Mouse (Mus musculus) intestine, postnatal 0 days (tissue): ENCODE data around the gene Chpt1. TPM values are rescaled to one million over a fixed set of nuclear protein-coding genes. Genes with fewer than 3 reads are reported as not detected.
A peak's percentile ranks its signal among the peaks of the same experiment; 100 is the strongest.

Experiments
- ATAC-seq: fragments of 200-750 bp; cut with Nextera tagmentation; 2 replicates; pipeline ENCODE4 v1.8.0; 2017; ENCODE audit warnings: mild to moderate bottlenecking, moderate TSS enrichment, moderate library complexity
- H3K27ac ChIP-seq: fragments of 300-500 bp; sonication (generic); 2 replicates; pipeline ENCODE4 v1.5.1; 2014; ENCODE audit warnings: mild to moderate bottlenecking, low read depth, low read length, moderate library complexity
- H3K27me3 ChIP-seq: fragments of 300-500 bp; sonication (generic); replicated peaks from 2 replicates; pipeline ENCODE4 v1.6.1; 2014; ENCODE audit warnings: low read length, mixed read lengths; ENCODE audit not compliant: control insufficient read depth, insufficient read depth
- H3K36me3 ChIP-seq: fragments of 300-500 bp; sonication (generic); 2 replicates; pipeline ENCODE4 v1.6.1; 2014; ENCODE audit warnings: mild to moderate bottlenecking, moderate library complexity; ENCODE audit not compliant: control insufficient read depth, insufficient read depth
- H3K4me1 ChIP-seq: fragments of 300-500 bp; sonication (generic); replicated peaks from 2 replicates; pipeline ENCODE4 v1.6.1; 2014; ENCODE audit warnings: antibody characterized with exemption, low read length, mixed read lengths; ENCODE audit not compliant: control insufficient read depth, insufficient read depth
- H3K4me2 ChIP-seq: fragments of 300-500 bp; sonication (generic); replicated peaks from 2 replicates; pipeline ENCODE4 v1.6.1; 2014; ENCODE audit warnings: low read depth, mild to moderate bottlenecking, moderate library complexity
- H3K4me3 ChIP-seq: fragments of 300-500 bp; sonication (generic); 2 replicates; pipeline ENCODE4 v1.5.1; 2014; ENCODE audit warnings: low read depth, low read length
- H3K9ac ChIP-seq: fragments of 300-500 bp; sonication (generic); 2 replicates; pipeline ENCODE4 v1.6.1; 2014; ENCODE audit warnings: mild to moderate bottlenecking, low read depth, low read length
- H3K9me3 ChIP-seq: fragments of 300-500 bp; sonication (generic); 2 replicates; pipeline ENCODE4 v1.6.1; 2016; ENCODE audit warnings: mixed run types; ENCODE audit not compliant: control insufficient read depth
- CTCF ChIP-seq: sonication (generic); IDR thresholded peaks from 2 replicates; pipeline ENCODE4 v1.5.1; 2016; ENCODE audit warnings: low read depth, mild to moderate bottlenecking, control low read depth, antibody characterized with exemption, moderate library complexity
- WGBS: fragments of 180-500 bp; shearing (Covaris S2); extraction: QIAGEN DNeasy Blood & Tissue Kit; methylation state at CpG from one replicate; pipeline ENCODE4 v1.1.7; 2014; 5-methylcytosine and 5-hydroxymethylcytosine counted together
- polyA plus RNA-seq: library from polyadenylated mRNA; unstranded; fragments of >200 nt; fragmentation: Nextera tagmentation; extraction: Ambion mirVana; gene quantifications from 2 replicates; pipeline ENCODE4 v1.2.1, GENCODE M21; 2015

Gene Chpt1
- polyA plus RNA-seq, 1 experiment from 2014 or later, result 631 TPM

DNA sequence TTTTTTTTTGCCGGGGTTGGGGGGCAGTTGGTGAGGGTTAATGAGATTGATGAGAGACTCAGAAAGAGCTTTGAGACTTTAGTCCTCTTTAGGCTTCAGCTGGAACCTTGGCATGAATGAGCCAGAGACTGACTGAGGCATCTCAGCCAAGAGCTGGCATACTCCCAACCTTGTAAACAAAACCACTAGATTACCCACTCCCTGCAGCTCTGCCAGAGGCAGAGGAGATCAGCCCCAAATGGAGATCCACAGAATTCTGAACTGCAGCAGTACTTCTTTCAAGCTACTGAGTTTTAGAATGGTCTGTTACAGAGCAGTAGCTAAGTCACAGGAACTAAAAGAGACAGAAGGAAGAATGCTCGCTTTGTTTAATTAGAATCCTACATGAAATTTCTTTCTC is 52.7 kb downstream of the Chpt1 start:
- no peak for TF ChIP-seq CTCF
- Histone ChIP-seq H3K27me3 (no peaks in the 10 kb centered on the region), H3K9ac (no peak overlapping the region), H3K4me1 (no peaks in the 10 kb centered on the region), H3K9me3 (no peaks in the 10 kb centered on the region), H3K27ac (no peak overlapping the region), H3K4me2 (no peak overlapping the region), H3K36me3 (no peaks in the 10 kb centered on the region), H3K4me3 (no peak overlapping the region)
- ATAC-seq, result no peak
- 68% methylated on average over 2 of the region's 2 CpGs for WGBS

DNA sequence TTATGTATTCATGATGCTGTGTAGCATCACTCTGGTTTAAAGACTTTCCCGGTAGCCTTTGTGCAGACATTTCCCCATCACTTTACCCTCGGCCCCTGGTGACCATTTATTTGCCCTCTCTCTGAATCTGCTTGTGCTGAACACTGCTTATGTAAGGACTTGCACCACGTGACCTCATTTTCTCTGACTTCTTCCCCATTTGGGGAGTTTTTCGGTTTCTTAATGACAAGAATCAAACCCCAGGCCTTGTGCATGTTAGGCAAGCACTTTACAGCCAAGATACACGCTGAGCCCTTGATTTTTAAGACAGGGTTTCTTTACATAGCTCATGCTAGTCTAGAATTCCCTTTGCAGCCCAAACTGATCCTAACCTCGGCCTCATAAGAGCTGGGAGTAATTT is 62.6 kb downstream of the Chpt1 start:
- no peaks in the 10 kb centered on the region for H3K9me3 ChIP-seq
- H3K9ac ChIP-seq, result no peak overlapping the region
- H3K4me1 ChIP-seq, result no peaks in the 10 kb centered on the region
- peaks cover 50% of the 10 kb centered on the region for H3K36me3 ChIP-seq
- no peak overlapping the region for H3K4me2 ChIP-seq
- no peak overlapping the region for H3K4me3 ChIP-seq
- H3K27ac ChIP-seq, result no peak overlapping the region
- WGBS, result 82% methylated on average over 6 of the region's 6 CpGs
- H3K27me3 ChIP-seq, result no peaks in the 10 kb centered on the region
- no peak for TF ChIP-seq CTCF
- ATAC-seq, result no peak

- H3K27ac ChIP-seq, result no peak overlapping the region
- H3K9me3 ChIP-seq, result no peaks in the 10 kb centered on the region
- H3K4me2 ChIP-seq, result no peak overlapping the region
- H3K4me3 ChIP-seq, result no peak overlapping the region
- no peaks in the 10 kb centered on the region for H3K27me3 ChIP-seq
- no peak for ATAC-seq
- no peak for TF ChIP-seq CTCF
- H3K9ac ChIP-seq, result no peak overlapping the region
- 91% methylated on average over 6 of the region's 6 CpGs for WGBS
- H3K36me3 ChIP-seq, result peaks cover 32% of the 10 kb centered on the region
- no peaks in the 10 kb centered on the region for H3K4me1 ChIP-seq
These were observed 75.9 kb downstream of the Chpt1 start for GRCm38 (mm10) chr10:88427998-88428397.

DNA sequence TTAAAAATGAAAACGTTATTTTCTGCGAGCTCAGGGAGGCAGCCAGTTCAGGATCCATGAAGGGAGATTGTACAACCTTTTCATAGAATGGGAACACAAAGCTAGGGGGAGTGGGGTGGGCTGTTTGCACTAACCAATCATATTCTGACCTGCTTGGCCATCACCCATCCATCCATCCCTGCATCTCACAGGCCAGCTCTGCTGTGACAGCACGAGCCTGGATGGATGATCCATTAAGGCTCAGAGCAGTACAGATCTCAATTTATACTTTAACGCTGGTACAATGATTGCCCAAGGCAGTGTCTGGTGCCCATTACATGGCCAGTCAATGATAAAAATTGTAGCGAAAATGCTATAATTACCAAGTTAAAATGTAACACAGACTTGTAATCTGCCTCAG is 77.0 kb downstream of the Chpt1 start:
- no peak for TF ChIP-seq CTCF
- Histone ChIP-seq H3K4me1 (no peaks in the 10 kb centered on the region), H3K9me3 (no peaks in the 10 kb centered on the region), H3K4me2 (no peak overlapping the region), H3K9ac (no peak overlapping the region), H3K36me3 (peaks cover 41% of the 10 kb centered on the region), H3K27ac (no peak overlapping the region), H3K27me3 (no peaks in the 10 kb centered on the region), H3K4me3 (no peak overlapping the region)
- 55% methylated on average over 5 of the region's 5 CpGs for WGBS
- ATAC-seq, result no peak

DNA sequence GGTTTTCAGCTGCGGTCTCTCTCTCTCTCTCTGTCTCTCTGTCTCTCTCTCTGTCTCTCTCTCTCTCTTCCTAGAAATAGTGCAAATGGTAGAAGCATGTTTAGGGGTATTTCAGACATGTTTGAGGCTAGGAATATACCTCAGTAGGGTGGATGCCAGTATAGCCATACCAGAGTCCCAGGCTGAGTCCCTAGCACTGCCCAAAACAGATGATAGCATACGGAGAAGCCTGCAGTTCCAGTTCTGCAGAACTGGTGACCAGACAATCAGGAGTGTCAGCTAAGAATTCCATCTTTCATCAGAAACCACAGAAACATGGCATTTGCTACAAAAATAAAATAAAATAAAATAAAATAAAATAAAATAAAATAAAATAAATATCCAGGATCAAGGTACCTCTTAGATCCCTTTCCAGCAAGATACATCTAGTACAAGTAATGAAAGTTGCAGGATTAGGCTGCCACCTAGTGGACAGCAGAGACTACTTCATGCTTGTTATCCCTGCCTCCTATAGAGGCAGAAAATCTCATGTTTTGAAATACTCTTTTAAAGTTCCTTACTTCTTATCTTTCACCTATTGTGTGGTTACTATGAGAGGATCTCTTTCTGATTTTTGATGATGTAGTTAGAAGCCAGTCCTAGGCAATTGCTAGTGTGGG is 77.6 kb downstream of the Chpt1 start:
- H3K4me2 ChIP-seq, result no peak overlapping the region
- no peak overlapping the region for H3K27ac ChIP-seq
- H3K4me3 ChIP-seq, result no peak overlapping the region
- peaks cover 44% of the 10 kb centered on the region for H3K36me3 ChIP-seq
- TF ChIP-seq CTCF, result peak; percentile 83
- H3K4me1 ChIP-seq, result no peaks in the 10 kb centered on the region
- no peak for ATAC-seq
- WGBS, result 100% methylated on average over 2 of the region's 2 CpGs
- H3K9ac ChIP-seq, result no peak overlapping the region
- H3K27me3 ChIP-seq, result no peaks in the 10 kb centered on the region
- no peaks in the 10 kb centered on the region for H3K9me3 ChIP-seq

GRCm38 (mm10) chr10:88420655-88421435 is 83.0 kb downstream of the Chpt1 start:
- no peak overlapping the region for H3K4me2 ChIP-seq
- ATAC-seq, result no peak

More at GRCm38 (mm10) chr10:88420655-88421435, 83.0 kb downstream of the Chpt1 start:
- TF ChIP-seq CTCF, result no peak
- H3K4me3 ChIP-seq, result no peak overlapping the region
- WGBS, result 91% methylated on average over 19 of the region's 19 CpGs
- H3K9ac ChIP-seq, result no peak overlapping the region
- H3K9me3 ChIP-seq, result no peaks in the 10 kb centered on the region
- H3K27me3 ChIP-seq, result no peaks in the 10 kb centered on the region
- peaks cover 41% of the 10 kb centered on the region for H3K36me3 ChIP-seq
- H3K27ac ChIP-seq, result no peak overlapping the region
- no peaks in the 10 kb centered on the region for H3K4me1 ChIP-seq
